Mouse (Mus musculus) midbrain, embryonic 12.5 days (tissue): ENCODE data around the gene Cox5a. TPM values are rescaled to one million over a fixed set of nuclear protein-coding genes. Genes with fewer than 3 reads are reported as not detected.

ENCODE experiments used
- ATAC-seq: fragments of 200-750 bp; cut with Nextera tagmentation; 2 replicates; pipeline ENCODE4 v1.8.0; 2017; ENCODE audit warnings: low read depth, moderate TSS enrichment, moderate library complexity; ENCODE audit not compliant: low FRiP score
- H3K27ac ChIP-seq: fragments of 300-500 bp; sonication (generic); replicated peaks from 2 replicates; pipeline ENCODE4 v1.5.1; 2016; ENCODE audit warnings: mild to moderate bottlenecking
- H3K27me3 ChIP-seq: fragments of 300-500 bp; sonication (generic); 2 replicates; pipeline ENCODE4 v1.6.1; 2016; ENCODE audit warnings: mild to moderate bottlenecking
- H3K36me3 ChIP-seq: fragments of 300-500 bp; sonication (generic); 2 replicates; pipeline ENCODE4 v1.6.1; 2016
- H3K4me1 ChIP-seq: fragments of 300-500 bp; sonication (generic); 2 replicates; pipeline ENCODE4 v1.6.1; 2016
- H3K4me2 ChIP-seq: fragments of 300-500 bp; sonication (generic); replicated peaks from 2 replicates; pipeline ENCODE4 v1.6.1; 2016; ENCODE audit warnings: mild to moderate bottlenecking, moderate library complexity
- H3K4me3 ChIP-seq: fragments of 300-500 bp; sonication (generic); 2 replicates; pipeline ENCODE4 v1.5.1; 2016; ENCODE audit warnings: mild to moderate bottlenecking
- H3K9ac ChIP-seq: fragments of 300-500 bp; sonication (generic); replicated peaks from 2 replicates; pipeline ENCODE4 v1.6.1; 2016; ENCODE audit warnings: mild to moderate bottlenecking, moderate library complexity
- H3K9me3 ChIP-seq: fragments of 300-500 bp; sonication (generic); 2 replicates; pipeline ENCODE4 v1.6.1; 2016; ENCODE audit warnings: mild to moderate bottlenecking
- WGBS: fragments of 180-500 bp; shearing (Covaris S2); methylation state at CpG from one replicate; pipeline ENCODE4 v1.1.7; 2016; 5-methylcytosine and 5-hydroxymethylcytosine counted together
- polyA plus RNA-seq: library from polyadenylated mRNA; unstranded; fragments of >200 nt; fragmentation: Nextera tagmentation; extraction: Ambion mirVana; gene quantifications from 2 replicates; pipeline ENCODE4 v1.2.1, GENCODE M21; 2016

Cox5a gene
- polyA plus RNA-seq, 1 experiment from 2014 or later = 706 TPM

DNA sequence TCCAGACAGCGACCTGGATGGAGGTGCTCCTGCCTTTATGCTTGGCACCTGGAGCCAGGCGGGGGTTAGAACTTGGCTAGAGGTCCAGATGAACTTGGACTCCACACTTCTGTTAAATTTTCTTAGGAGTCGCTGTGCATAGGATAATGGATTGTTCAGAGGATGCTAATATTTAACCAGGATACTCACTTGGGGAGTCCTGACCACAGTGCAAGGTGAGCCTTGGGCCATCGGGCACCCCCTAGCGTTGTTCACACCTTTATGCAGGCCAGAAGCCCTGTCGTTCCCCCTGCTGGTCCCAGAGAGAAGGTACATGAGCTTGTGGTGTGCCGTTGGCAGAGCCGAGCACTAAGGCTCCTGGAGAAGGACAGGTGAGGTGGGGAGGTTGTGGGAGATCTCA, 45.8 kb downstream of the Cox5a start:
- no peak for ATAC-seq
- H3K9me3 ChIP-seq = no peaks in the 10 kb centered on the region
- H3K36me3 ChIP-seq = peaks cover 38% of the 10 kb centered on the region
- no peak overlapping the region for H3K27ac ChIP-seq
- H3K27me3 ChIP-seq = no peaks in the 10 kb centered on the region
- no peak overlapping the region for H3K4me3 ChIP-seq
- 62% methylated on average over 8 of the region's 8 CpGs for WGBS
- peaks cover 12% of the 10 kb centered on the region for H3K4me1 ChIP-seq
- H3K9ac ChIP-seq = no peak overlapping the region
- no peak overlapping the region for H3K4me2 ChIP-seq

DNA sequence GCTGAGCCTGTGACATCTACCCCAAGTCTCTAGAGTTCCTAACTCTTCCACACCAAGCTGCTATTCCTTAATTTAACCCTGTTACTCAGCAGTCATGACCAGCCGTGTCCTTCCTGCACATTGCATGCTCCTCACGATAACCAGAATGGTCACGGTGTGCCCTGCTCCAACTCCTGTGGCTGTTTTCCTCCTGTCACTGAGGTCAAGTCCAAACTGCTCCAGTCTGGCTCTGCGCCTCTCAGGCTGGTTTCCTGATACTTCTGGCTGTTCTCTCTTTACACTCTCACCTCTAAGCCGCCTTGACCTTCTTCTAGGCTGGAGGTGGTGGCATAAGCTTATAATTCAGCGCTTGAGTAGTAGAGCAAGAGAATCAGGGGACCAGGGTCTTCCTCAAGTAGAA, 47.4 kb downstream of the Cox5a start:
- no peak overlapping the region for H3K27ac ChIP-seq
- H3K36me3 ChIP-seq = peaks cover 45% of the 10 kb centered on the region
- no peak overlapping the region for H3K4me3 ChIP-seq
- WGBS = 95% methylated on average over 6 of the region's 6 CpGs
- no peaks in the 10 kb centered on the region for H3K27me3 ChIP-seq
- no peak overlapping the region for H3K9ac ChIP-seq
- H3K4me1 ChIP-seq = no peaks in the 10 kb centered on the region
- H3K9me3 ChIP-seq = no peaks in the 10 kb centered on the region
- no peak overlapping the region for H3K4me2 ChIP-seq
- no peak for ATAC-seq

DNA sequence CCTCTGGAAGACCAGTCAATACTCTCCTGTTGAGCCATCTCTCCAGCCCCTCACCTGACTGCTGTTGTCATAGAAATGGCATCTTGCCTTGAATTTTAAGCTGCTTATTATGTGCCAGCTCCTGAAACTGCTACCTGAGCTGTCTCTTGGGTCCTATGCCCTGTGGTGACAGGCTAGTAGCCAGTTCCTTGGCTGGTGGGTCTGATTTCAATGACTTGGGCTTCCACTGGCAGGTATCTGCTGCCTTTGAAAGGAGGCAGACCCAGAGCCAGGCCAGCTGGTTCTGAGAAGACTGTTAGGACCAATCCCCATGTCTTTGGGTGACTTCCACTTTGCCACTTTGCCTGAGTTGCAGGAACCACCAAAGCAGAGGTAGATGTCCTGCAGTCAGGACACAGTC, 53.3 kb downstream of the Cox5a start:
- Histone ChIP-seq H3K27me3 (no peaks in the 10 kb centered on the region), H3K36me3 (peaks cover 63% of the 10 kb centered on the region), H3K27ac (no peak overlapping the region), H3K9ac (no peak overlapping the region), H3K4me1 (no peaks in the 10 kb centered on the region), H3K4me3 (no peak overlapping the region), H3K4me2 (no peak overlapping the region), H3K9me3 (no peaks in the 10 kb centered on the region)
- no peak for ATAC-seq

DNA sequence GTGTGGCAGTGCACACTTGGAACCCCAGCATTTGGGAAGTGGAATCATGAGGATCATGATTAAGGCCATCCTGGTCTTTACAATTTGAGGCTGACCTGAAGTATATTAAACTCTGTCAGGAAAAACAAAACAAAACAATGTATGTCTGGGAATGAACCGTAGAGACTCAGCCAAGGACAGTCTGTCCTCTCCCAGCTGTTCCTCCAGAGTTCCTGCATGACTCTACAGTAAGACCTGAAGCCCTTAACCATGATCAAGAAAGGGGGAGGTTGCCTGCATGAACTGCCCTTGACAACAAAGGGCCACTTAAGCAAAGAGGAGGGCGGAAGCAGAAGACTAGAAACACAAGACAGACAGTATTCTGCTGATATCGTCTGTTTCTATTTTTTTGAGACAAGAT, 54.5 kb downstream of the Cox5a start:
- no peaks in the 10 kb centered on the region for H3K27me3 ChIP-seq
- no peak overlapping the region for H3K4me3 ChIP-seq
- peaks cover 67% of the 10 kb centered on the region for H3K36me3 ChIP-seq
- H3K9ac ChIP-seq = no peak overlapping the region
- WGBS = 89% methylated on average over 3 of the region's 3 CpGs
- no peak for ATAC-seq
- H3K9me3 ChIP-seq = no peaks in the 10 kb centered on the region
- no peaks in the 10 kb centered on the region for H3K4me1 ChIP-seq
- no peak overlapping the region for H3K27ac ChIP-seq
- H3K4me2 ChIP-seq = no peak overlapping the region

DNA sequence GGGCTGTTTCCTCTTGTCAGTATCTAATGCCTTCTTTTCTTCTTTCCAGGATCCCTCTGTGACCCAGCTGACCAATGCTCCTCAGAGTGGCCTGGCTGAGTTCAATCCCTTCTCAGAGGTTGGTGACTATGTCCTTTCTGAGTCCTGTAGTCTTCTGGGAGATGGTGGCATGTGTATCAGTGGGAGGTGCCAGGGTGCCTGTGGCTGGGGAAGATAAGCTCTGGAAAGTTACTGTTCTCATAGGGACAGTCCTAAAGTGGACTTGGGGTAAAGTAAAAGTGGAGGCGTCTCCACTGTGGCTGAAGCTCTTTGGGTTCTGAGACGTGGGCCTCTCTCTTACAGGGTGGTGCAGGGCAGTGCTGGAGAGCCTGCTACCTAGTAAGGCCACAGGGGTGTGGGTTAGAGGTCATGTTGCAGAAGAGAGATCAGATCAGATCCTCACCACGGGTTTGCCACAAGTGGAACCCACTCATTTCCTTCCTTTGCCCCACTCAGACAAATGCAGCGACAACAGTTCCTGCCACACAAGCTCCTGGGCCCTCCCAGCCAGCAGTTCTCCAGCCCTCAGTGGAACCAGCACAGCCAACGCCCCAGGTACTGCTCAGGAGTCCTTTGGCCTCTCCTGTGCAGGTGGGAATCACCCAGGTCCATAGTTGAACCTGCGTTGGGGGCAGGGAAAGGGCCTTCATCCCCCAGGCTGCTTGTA, 56.2 kb downstream of the Cox5a start:
- 84% methylated on average over 6 of the region's 6 CpGs for WGBS
- no peak overlapping the region for H3K4me3 ChIP-seq
- H3K36me3 ChIP-seq = peaks cover 69% of the 10 kb centered on the region
- no peaks in the 10 kb centered on the region for H3K27me3 ChIP-seq
- H3K4me2 ChIP-seq = no peak overlapping the region
- ATAC-seq = no peak
- no peaks in the 10 kb centered on the region for H3K4me1 ChIP-seq
- H3K27ac ChIP-seq = no peak overlapping the region
- no peaks in the 10 kb centered on the region for H3K9me3 ChIP-seq
- no peak overlapping the region for H3K9ac ChIP-seq

Other genes with a start within 250 kb of the Cox5a start
- gene Ppcdc, start 81.2 kb upstream of the Cox5a start, polyA plus RNA-seq = 21.9 and 23.3 TPM in 2 replicates
- 48.6 and 49.8 TPM in 2 replicates for gene Scamp5, start 53.2 kb upstream of the Cox5a start, polyA plus RNA-seq
- gene Rpp25, start 17.2 kb upstream of the Cox5a start, polyA plus RNA-seq = 13.8 and 17.0 TPM in 2 replicates
- 21.0 TPM in 2 replicates for gene Fam219b, start 16.3 kb downstream of the Cox5a start, polyA plus RNA-seq
- 65.7 and 67.3 TPM in 2 replicates for gene Mpi, start 31.5 kb downstream of the Cox5a start, polyA plus RNA-seq
- gene Scamp2, start 39.7 kb downstream of the Cox5a start, polyA plus RNA-seq = 57.6 and 62.6 TPM in 2 replicates
- gene Ulk3, start 68.2 kb downstream of the Cox5a start, polyA plus RNA-seq = 21.6 and 22.9 TPM in 2 replicates
- 3.7 and 4.8 TPM in 2 replicates for gene Cplx3, start 85.0 kb downstream of the Cox5a start, polyA plus RNA-seq
- gene Lman1l, start 99.5 kb downstream of the Cox5a start, polyA plus RNA-seq = 0.10 TPM in 1 of 2 replicates, not detected in the other
- gene Csk, start 132.4 kb downstream of the Cox5a start, polyA plus RNA-seq = 35.3 and 40.0 TPM in 2 replicates
- gene Cyp1a2, start 162.4 kb downstream of the Cox5a start, polyA plus RNA-seq = not detected in 2 replicates
- not detected in 2 replicates for gene Cyp1a1, start 166.7 kb downstream of the Cox5a start, polyA plus RNA-seq
- gene Edc3, start 187.3 kb downstream of the Cox5a start, polyA plus RNA-seq = 40.9 and 41.1 TPM in 2 replicates
- gene Clk3, start 244.6 kb downstream of the Cox5a start, polyA plus RNA-seq = 90.0 and 94.7 TPM in 2 replicates